Mouse (Mus musculus): ENCODE measurements around the gene Aig1. TPM values are rescaled to one million over a fixed set of nuclear protein-coding genes. Genes with fewer than 3 reads are reported as not detected.

Gene Aig1
- polyA plus RNA-seq, 1 experiment from 2014 or later: 18.0 TPM

DNA sequence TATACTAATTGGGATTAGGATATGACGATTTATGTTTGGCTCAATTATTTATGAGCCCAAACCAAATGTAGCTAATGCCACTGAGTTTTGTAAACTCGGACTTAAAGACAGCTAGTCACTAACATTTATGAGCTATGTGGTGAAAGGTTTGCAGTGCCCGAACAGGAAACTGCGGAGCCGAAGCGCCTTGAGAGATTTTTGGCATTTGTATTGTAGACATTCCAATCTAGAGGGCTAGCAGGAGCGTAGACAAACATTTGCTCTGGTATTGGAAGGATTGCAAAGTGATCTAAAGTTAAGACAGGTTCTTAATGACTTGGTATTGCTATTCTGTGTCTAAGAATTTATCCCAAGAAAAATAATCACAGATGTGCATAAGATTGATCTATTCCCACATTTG, 12.3 kb downstream of the Aig1 start:
- no peak for ATAC-seq (ENCODE audit: low read depth)
- H3K9me3 ChIP-seq (replicated peaks; ENCODE audit: control insufficient read depth, low read length): no peaks in the 10 kb centered on the region
- no peak overlapping the region for H3K4me3 ChIP-seq (ENCODE audit: low read depth, low read length)
- WGBS (ENCODE audit: insufficient replicate concordance): 72% methylated on average over 7 of the region's 7 CpGs
- H3K27me3 ChIP-seq (ENCODE audit: control insufficient read depth, insufficient read depth, low read depth, low read length): no peaks in the 10 kb centered on the region
- no peak overlapping the region for H3K9ac ChIP-seq (ENCODE audit: low read depth, low read length)
- H3K36me3 ChIP-seq (ENCODE audit: control insufficient read depth, insufficient read depth): no peaks in the 10 kb centered on the region
- no peak overlapping the region for H3K27ac ChIP-seq (ENCODE audit: low read length)
- H3K4me1 ChIP-seq (ENCODE audit: control insufficient read depth, low read depth, low read length): no peaks in the 10 kb centered on the region
- no peak overlapping the region for H3K4me2 ChIP-seq (ENCODE audit: low read depth, low read length)

- Histone ChIP-seq H3K36me3 (ENCODE audit: control insufficient read depth, insufficient read depth) (no peaks in the 10 kb centered on the region), H3K9me3 (replicated peaks; ENCODE audit: control insufficient read depth, low read length) (no peaks in the 10 kb centered on the region), H3K27ac (ENCODE audit: low read length) (no peak overlapping the region), H3K4me1 (ENCODE audit: control insufficient read depth, low read depth, low read length) (no peaks in the 10 kb centered on the region), H3K4me3 (ENCODE audit: low read depth, low read length) (no peak overlapping the region), H3K4me2 (ENCODE audit: low read depth, low read length) (no peak overlapping the region), H3K27me3 (ENCODE audit: control insufficient read depth, insufficient read depth, low read depth, low read length) (no peaks in the 10 kb centered on the region), H3K9ac (ENCODE audit: low read depth, low read length) (no peak overlapping the region)
- WGBS (ENCODE audit: insufficient replicate concordance): 81% methylated on average over 7 of the region's 7 CpGs
- ATAC-seq (ENCODE audit: low read depth): no peak
Observed at GRCm38 (mm10) chr10:13855969-13856368, 12.8 kb downstream of the Aig1 start.

DNA sequence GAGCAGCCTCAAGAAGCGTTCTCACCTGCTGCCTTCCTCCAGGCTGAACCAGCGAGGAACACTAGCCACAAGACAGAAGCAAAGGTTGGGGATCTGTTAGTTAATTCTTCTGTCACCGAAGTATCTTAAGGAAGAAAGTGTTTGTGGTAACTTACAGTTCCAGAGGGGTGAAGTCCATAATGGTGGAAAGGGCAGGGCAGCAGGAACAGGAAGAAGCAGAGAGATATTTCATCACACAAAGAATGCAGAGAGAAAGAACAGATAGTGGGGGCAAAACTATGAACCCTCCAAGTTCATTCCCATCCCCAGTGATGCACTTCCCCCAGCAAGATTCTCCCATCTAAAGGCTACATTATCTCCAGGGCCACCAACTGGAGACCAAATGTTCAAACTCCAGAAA, 13.7 kb downstream of the Aig1 start:
- H3K36me3 ChIP-seq (ENCODE audit: control insufficient read depth, insufficient read depth): no peaks in the 10 kb centered on the region
- ATAC-seq (ENCODE audit: low read depth): no peak
- H3K27ac ChIP-seq (ENCODE audit: low read length): no peak overlapping the region
- no peak overlapping the region for H3K9ac ChIP-seq (ENCODE audit: low read depth, low read length)
- no peaks in the 10 kb centered on the region for H3K9me3 ChIP-seq (replicated peaks; ENCODE audit: control insufficient read depth, low read length)
- 72% methylated on average over 3 of the region's 3 CpGs for WGBS (ENCODE audit: insufficient replicate concordance)
- H3K27me3 ChIP-seq (ENCODE audit: control insufficient read depth, insufficient read depth, low read depth, low read length): no peaks in the 10 kb centered on the region
- no peak overlapping the region for H3K4me2 ChIP-seq (ENCODE audit: low read depth, low read length)
- H3K4me3 ChIP-seq (ENCODE audit: low read depth, low read length): no peak overlapping the region
- H3K4me1 ChIP-seq (ENCODE audit: control insufficient read depth, low read depth, low read length): no peaks in the 10 kb centered on the region

GRCm38 (mm10) chr10:13850071-13850470, 18.7 kb downstream of the Aig1 start:
- Histone ChIP-seq H3K9me3 (replicated peaks; ENCODE audit: control insufficient read depth, low read length) (no peaks in the 10 kb centered on the region), H3K4me2 (ENCODE audit: low read depth, low read length) (no peak overlapping the region), H3K27me3 (ENCODE audit: control insufficient read depth, insufficient read depth, low read depth, low read length) (no peaks in the 10 kb centered on the region), H3K4me1 (ENCODE audit: control insufficient read depth, low read depth, low read length) (no peaks in the 10 kb centered on the region), H3K4me3 (ENCODE audit: low read depth, low read length) (no peak overlapping the region), H3K9ac (ENCODE audit: low read depth, low read length) (no peak overlapping the region), H3K27ac (ENCODE audit: low read length) (no peak overlapping the region), H3K36me3 (ENCODE audit: control insufficient read depth, insufficient read depth) (no peaks in the 10 kb centered on the region)
- ATAC-seq (ENCODE audit: low read depth): no peak
- 58% methylated on average over 3 of the region's 3 CpGs for WGBS (ENCODE audit: insufficient replicate concordance)

- no peak overlapping the region for H3K4me3 ChIP-seq (ENCODE audit: low read depth, low read length)
- H3K9me3 ChIP-seq (replicated peaks; ENCODE audit: control insufficient read depth, low read length): no peaks in the 10 kb centered on the region
- WGBS (ENCODE audit: insufficient replicate concordance): 90% methylated on average over 2 of the region's 2 CpGs
- H3K36me3 ChIP-seq (ENCODE audit: control insufficient read depth, insufficient read depth): no peaks in the 10 kb centered on the region
- ATAC-seq (ENCODE audit: low read depth): no peak
- no peaks in the 10 kb centered on the region for H3K27me3 ChIP-seq (ENCODE audit: control insufficient read depth, insufficient read depth, low read depth, low read length)
- H3K9ac ChIP-seq (ENCODE audit: low read depth, low read length): no peak overlapping the region
- H3K4me1 ChIP-seq (ENCODE audit: control insufficient read depth, low read depth, low read length): no peaks in the 10 kb centered on the region
- H3K27ac ChIP-seq (ENCODE audit: low read length): no peak overlapping the region
- H3K4me2 ChIP-seq (ENCODE audit: low read depth, low read length): no peak overlapping the region
Observed at GRCm38 (mm10) chr10:13849205-13849604, 19.6 kb downstream of the Aig1 start.

DNA sequence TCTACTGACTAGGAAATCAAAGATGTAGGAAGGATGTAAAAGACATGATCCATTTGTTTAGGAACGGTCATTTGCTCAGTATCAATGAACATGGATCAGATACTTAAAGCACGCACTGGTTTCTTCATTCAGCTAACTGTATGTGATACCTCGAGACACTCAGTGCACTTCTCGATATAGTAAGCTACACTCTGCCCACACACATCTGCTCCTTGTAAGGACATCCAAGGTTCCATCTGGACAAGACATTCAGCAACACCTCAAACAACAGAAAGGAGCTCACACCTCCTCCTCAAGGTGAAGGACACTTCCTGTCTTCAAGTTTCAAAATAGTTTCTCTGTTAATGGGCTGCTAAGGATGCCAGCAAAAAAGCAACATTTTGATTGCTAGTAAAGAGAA, 23.9 kb downstream of the Aig1 start:
- Histone ChIP-seq H3K27me3 (ENCODE audit: control insufficient read depth, insufficient read depth, low read depth, low read length) (no peaks in the 10 kb centered on the region), H3K4me1 (ENCODE audit: control insufficient read depth, low read depth, low read length) (no peaks in the 10 kb centered on the region), H3K9me3 (replicated peaks; ENCODE audit: control insufficient read depth, low read length) (no peaks in the 10 kb centered on the region), H3K4me2 (ENCODE audit: low read depth, low read length) (no peak overlapping the region), H3K4me3 (ENCODE audit: low read depth, low read length) (no peak overlapping the region), H3K27ac (ENCODE audit: low read length) (no peak overlapping the region), H3K36me3 (ENCODE audit: control insufficient read depth, insufficient read depth) (no peaks in the 10 kb centered on the region), H3K9ac (ENCODE audit: low read depth, low read length) (no peak overlapping the region)
- no peak for ATAC-seq (ENCODE audit: low read depth)
- WGBS (ENCODE audit: insufficient replicate concordance): 75% methylated on average over 4 of the region's 4 CpGs

DNA sequence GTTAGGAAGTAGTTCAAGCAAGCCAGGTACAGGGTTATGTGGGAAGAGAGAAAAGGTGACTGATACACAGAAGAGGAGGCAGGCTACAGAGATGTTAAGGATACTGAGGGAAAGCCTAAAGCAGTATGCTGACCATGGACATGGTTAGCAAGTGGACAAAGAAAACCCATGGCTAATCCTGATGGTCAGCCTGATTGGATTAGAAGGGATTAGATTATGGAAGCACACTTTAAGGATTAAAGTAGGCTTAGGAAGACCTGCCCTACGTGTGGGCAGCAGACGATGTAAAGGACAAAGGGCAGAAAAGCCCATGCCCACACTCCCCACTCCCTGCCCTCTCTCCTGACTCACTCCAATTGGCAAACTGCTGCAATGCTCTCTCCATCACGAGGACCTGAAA, 25.0 kb downstream of the Aig1 start:
- H3K9ac ChIP-seq (ENCODE audit: low read depth, low read length): no peak overlapping the region
- no peaks in the 10 kb centered on the region for H3K4me1 ChIP-seq (ENCODE audit: control insufficient read depth, low read depth, low read length)
- 60% methylated on average over 3 of the region's 3 CpGs for WGBS (ENCODE audit: insufficient replicate concordance)
- no peak for ATAC-seq (ENCODE audit: low read depth)
- H3K4me3 ChIP-seq (ENCODE audit: low read depth, low read length): no peak overlapping the region
- no peaks in the 10 kb centered on the region for H3K27me3 ChIP-seq (ENCODE audit: control insufficient read depth, insufficient read depth, low read depth, low read length)
- no peaks in the 10 kb centered on the region for H3K9me3 ChIP-seq (replicated peaks; ENCODE audit: control insufficient read depth, low read length)
- no peak overlapping the region for H3K27ac ChIP-seq (ENCODE audit: low read length)
- no peaks in the 10 kb centered on the region for H3K36me3 ChIP-seq (ENCODE audit: control insufficient read depth, insufficient read depth)
- H3K4me2 ChIP-seq (ENCODE audit: low read depth, low read length): no peak overlapping the region

GRCm38 (mm10) chr10:13842855-13843254, 25.9 kb downstream of the Aig1 start:
- Histone ChIP-seq H3K9ac (ENCODE audit: low read depth, low read length) (no peak overlapping the region), H3K9me3 (replicated peaks; ENCODE audit: control insufficient read depth, low read length) (no peaks in the 10 kb centered on the region), H3K4me1 (ENCODE audit: control insufficient read depth, low read depth, low read length) (no peaks in the 10 kb centered on the region), H3K27me3 (ENCODE audit: control insufficient read depth, insufficient read depth, low read depth, low read length) (no peaks in the 10 kb centered on the region), H3K27ac (ENCODE audit: low read length) (no peak overlapping the region), H3K4me2 (ENCODE audit: low read depth, low read length) (no peak overlapping the region), H3K36me3 (ENCODE audit: control insufficient read depth, insufficient read depth) (no peaks in the 10 kb centered on the region), H3K4me3 (ENCODE audit: low read depth, low read length) (no peak overlapping the region)
- 72% methylated on average over 8 of the region's 8 CpGs for WGBS (ENCODE audit: insufficient replicate concordance)
- ATAC-seq (ENCODE audit: low read depth): no peak

GRCm38 (mm10) chr10:13838511-13839126, 30.2 kb downstream of the Aig1 start:
- Histone ChIP-seq H3K4me3 (ENCODE audit: low read depth, low read length) (no peak overlapping the region), H3K4me1 (ENCODE audit: control insufficient read depth, low read depth, low read length) (no peaks in the 10 kb centered on the region), H3K4me2 (ENCODE audit: low read depth, low read length) (no peak overlapping the region), H3K27ac (ENCODE audit: low read length) (no peak overlapping the region), H3K9me3 (replicated peaks; ENCODE audit: control insufficient read depth, low read length) (no peaks in the 10 kb centered on the region), H3K9ac (ENCODE audit: low read depth, low read length) (no peak overlapping the region), H3K36me3 (ENCODE audit: control insufficient read depth, insufficient read depth) (no peaks in the 10 kb centered on the region), H3K27me3 (ENCODE audit: control insufficient read depth, insufficient read depth, low read depth, low read length) (no peaks in the 10 kb centered on the region)
- WGBS (ENCODE audit: insufficient replicate concordance): 65% methylated on average over 6 of the region's 6 CpGs
- no peak for ATAC-seq (ENCODE audit: low read depth)

All from liver, embryonic 16.5 days (tissue).